Mouse (Mus musculus) liver, embryonic 16.5 days (tissue): ENCODE data around the gene Trim69. TPM values are rescaled to one million over a fixed set of nuclear protein-coding genes. Genes with fewer than 3 reads are reported as not detected.

Experiments used
- ATAC-seq: fragments of 200-750 bp; cut with Nextera tagmentation; 2 replicates; pipeline ENCODE4 v1.8.0; 2017; ENCODE audit warnings: low read depth, mild to moderate bottlenecking, moderate number of reproducible peaks, moderate library complexity
- H3K27ac ChIP-seq: fragments of 300-500 bp; sonication (generic); 2 replicates; pipeline ENCODE4 v1.5.1; 2014; ENCODE audit warnings: mild to moderate bottlenecking, low read length
- H3K27me3 ChIP-seq: fragments of 300-500 bp; sonication (generic); 2 replicates; pipeline ENCODE4 v1.6.1; 2014; ENCODE audit warnings: low read depth, low read length, mixed read lengths; ENCODE audit not compliant: control insufficient read depth, insufficient read depth
- H3K36me3 ChIP-seq: fragments of 300-500 bp; sonication (generic); 2 replicates; pipeline ENCODE4 v1.6.1; 2014; ENCODE audit warnings: mild to moderate bottlenecking; ENCODE audit not compliant: control insufficient read depth, insufficient read depth
- H3K4me1 ChIP-seq: fragments of 300-500 bp; sonication (generic); 2 replicates; pipeline ENCODE4 v1.6.1; 2014; ENCODE audit warnings: low read depth, low read length, mixed read lengths; ENCODE audit not compliant: control insufficient read depth
- H3K4me2 ChIP-seq: fragments of 300-500 bp; sonication (generic); 2 replicates; pipeline ENCODE4 v1.6.1; 2014; ENCODE audit warnings: low read depth, low read length, mixed read lengths
- H3K4me3 ChIP-seq: fragments of 300-500 bp; sonication (generic); 2 replicates; pipeline ENCODE4 v1.5.1; 2014; ENCODE audit warnings: low read depth, mild to moderate bottlenecking, low read length
- H3K9ac ChIP-seq: fragments of 300-500 bp; sonication (generic); 2 replicates; pipeline ENCODE4 v1.6.1; 2014; ENCODE audit warnings: low read depth, low read length
- H3K9me3 ChIP-seq: fragments of 300-500 bp; sonication (generic); replicated peaks from 2 replicates; pipeline ENCODE4 v1.6.1; 2016; ENCODE audit warnings: low read length; ENCODE audit not compliant: control insufficient read depth
- WGBS: fragments of 180-500 bp; shearing (Covaris S2); extraction: QIAGEN DNeasy Blood & Tissue Kit; methylation state at CpG from one replicate; pipeline ENCODE4 v1.1.7; 2014; ENCODE audit not compliant: insufficient replicate concordance; 5-methylcytosine and 5-hydroxymethylcytosine counted together
- polyA plus RNA-seq: library from polyadenylated mRNA; unstranded; fragments of >200 nt; fragmentation: Nextera tagmentation; extraction: Ambion mirVana; gene quantifications from 2 replicates; pipeline ENCODE4 v1.2.1, GENCODE M21; 2015

Gene Trim69
- polyA plus RNA-seq, 1 experiment from 2014 or later: 0.05 TPM

DNA sequence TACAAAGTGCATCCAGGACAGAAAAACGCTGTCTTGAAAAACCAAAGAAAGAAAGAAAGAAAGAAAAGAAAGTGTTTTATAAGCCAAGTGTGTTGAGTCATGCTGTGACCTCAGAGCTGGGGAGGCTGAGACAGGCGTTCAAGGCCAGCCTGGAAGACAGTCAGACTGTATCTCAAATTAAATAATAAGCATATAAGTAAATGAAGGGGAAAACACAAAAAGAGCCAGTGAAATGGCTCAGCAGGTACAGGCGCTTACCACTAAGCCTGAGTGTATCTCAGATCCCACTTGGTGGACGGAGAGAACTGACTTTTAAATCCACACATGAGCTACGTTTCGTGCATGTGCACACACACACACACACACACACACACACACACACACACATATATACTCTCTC, 11.2 kb upstream of the Trim69 start:
- H3K4me2 ChIP-seq: peak overlapping the region; percentile 83
- peak overlapping the region; percentile 80; the same call in 1 of the 2 replicates for H3K9ac ChIP-seq
- 72% methylated on average over 6 of the region's 6 CpGs for WGBS
- H3K27me3 ChIP-seq: no peaks in the 10 kb centered on the region
- no peak for ATAC-seq
- H3K4me3 ChIP-seq: peak overlapping the region; percentile 75
- peaks cover 28% of the 10 kb centered on the region for H3K4me1 ChIP-seq
- H3K36me3 ChIP-seq: peaks cover 13% of the 10 kb centered on the region
- H3K9me3 ChIP-seq: no peaks in the 10 kb centered on the region
- no peak overlapping the region for H3K27ac ChIP-seq

DNA sequence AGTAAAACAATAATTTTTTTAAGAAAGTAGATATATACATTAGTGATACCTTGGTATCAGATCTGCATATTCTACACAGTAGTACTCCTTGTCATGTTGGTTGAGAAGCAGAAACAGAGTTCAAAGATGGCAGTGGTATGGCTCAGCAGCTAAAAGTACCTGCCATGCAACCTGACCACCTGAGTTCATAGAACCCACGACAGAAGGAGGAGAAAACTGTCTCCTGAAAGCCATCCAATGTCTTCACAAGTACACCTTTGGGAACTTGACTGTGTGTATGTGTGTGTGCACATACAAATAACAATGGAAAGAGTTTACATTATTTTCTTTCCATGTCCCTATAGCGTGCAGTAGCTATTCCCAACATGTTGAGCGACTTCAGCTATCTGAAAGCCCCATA, 10.8 kb upstream of the Trim69 start:
- 67% methylated on average over 3 of the region's 3 CpGs for WGBS

DNA sequence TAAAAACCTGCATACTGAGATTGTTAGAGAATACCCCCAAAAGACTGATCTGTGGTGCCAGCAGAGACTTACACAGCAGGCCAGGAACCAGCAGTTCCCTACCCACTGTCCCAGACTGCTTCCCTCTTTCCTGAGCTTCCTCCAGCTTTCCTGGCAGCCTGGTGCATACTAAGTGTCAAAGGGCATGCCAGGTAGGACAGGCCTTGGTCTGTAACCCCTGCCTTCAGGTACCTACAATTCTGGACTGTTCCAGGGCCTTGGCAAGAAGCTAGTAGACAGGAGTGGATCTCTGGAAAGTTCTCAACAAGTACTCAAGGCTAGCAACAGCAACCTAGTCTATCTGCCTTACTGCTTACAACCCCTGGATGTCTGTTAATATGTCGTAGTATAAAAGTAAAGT, 9.3 kb upstream of the Trim69 start:
- H3K4me2 ChIP-seq: no peak overlapping the region
- no peak for ATAC-seq
- no peak overlapping the region for H3K27ac ChIP-seq
- no peak overlapping the region for H3K9ac ChIP-seq
- WGBS: 68% methylated on average over 1 of the region's 1 CpGs
- H3K4me3 ChIP-seq: no peak overlapping the region
- H3K9me3 ChIP-seq: no peaks in the 10 kb centered on the region
- peaks cover 13% of the 10 kb centered on the region for H3K36me3 ChIP-seq
- H3K4me1 ChIP-seq: peaks cover 34% of the 10 kb centered on the region
- no peaks in the 10 kb centered on the region for H3K27me3 ChIP-seq

More for the DNA sequence above, 10.8 kb upstream of the Trim69 start:
- peaks cover 28% of the 10 kb centered on the region for H3K4me1 ChIP-seq
- H3K4me2 ChIP-seq: peak overlapping the region; percentile 83
- H3K4me3 ChIP-seq: 0 out of 2 replicates have a peak overlapping the region, but pooled peaks have one; percentile 75
- no peak for ATAC-seq
- peaks cover 13% of the 10 kb centered on the region for H3K36me3 ChIP-seq
- no peaks in the 10 kb centered on the region for H3K9me3 ChIP-seq
- no peak overlapping the region for H3K9ac ChIP-seq
- no peak overlapping the region for H3K27ac ChIP-seq
- no peaks in the 10 kb centered on the region for H3K27me3 ChIP-seq

DNA sequence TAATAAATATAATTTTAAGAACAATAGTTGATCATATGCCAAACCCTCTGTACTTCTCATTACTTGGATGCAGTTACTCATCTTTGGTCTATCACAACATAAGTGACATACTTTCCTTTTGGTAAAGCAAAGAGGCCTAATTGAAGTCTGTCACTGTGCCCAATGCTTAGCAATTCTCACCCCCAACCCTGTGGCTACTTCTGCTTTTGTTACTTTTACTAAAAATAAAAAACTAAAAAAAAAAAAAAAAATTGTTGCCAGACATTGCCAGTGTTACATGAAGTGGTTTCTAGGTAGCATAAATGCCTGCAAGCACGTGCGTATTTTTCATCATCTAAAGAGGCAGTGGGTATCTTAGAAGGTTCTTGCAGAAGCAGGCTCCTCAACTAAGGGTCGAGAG, 7.7 kb upstream of the Trim69 start:
- Histone ChIP-seq H3K9ac (no peak overlapping the region), H3K36me3 (peaks cover 13% of the 10 kb centered on the region), H3K27me3 (no peaks in the 10 kb centered on the region), H3K4me2 (no peak overlapping the region), H3K9me3 (no peaks in the 10 kb centered on the region), H3K27ac (peak overlapping the region; percentile 22; the same call in 1 of the 2 replicates), H3K4me1 (peaks cover 31% of the 10 kb centered on the region), H3K4me3 (no peak overlapping the region)
- WGBS: 61% methylated on average over 3 of the region's 3 CpGs
- ATAC-seq: no peak

DNA sequence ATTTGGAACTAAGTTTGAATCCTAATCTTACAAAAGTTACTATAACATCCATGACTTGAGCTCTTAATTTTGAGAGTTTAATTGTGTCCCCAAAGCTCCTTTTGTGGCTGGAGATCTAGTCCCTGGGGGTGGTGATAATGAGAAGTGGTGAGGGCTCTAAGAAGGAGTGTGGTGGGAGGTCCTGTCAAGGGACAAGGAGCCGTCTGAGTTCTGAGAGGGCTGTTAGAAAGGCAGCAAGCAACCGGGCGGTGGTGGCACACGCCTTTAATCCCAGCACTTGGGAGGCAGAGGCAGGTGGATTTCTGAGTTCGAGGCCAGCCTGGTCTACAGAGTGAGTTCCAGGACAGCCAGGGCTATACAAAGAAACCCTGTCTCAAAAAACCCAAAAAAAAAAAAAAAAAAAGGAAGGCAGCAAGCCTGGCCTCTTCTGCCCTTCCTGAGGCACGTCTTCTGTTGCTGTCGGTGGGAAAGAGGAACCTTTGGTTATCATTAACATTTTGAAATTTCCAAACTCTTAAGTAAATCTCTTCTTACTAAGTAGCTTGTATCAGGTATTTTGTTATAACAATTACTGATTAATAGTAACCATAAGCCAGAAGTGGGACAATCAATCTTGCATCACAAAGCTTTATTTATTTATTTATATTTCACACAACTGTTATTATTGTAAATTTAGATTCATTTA, 6.7 kb upstream of the Trim69 start:
- no peak for ATAC-seq
- H3K9ac ChIP-seq: no peak overlapping the region
- H3K27ac ChIP-seq: peak overlapping the region; percentile 22; the same call in 1 of the 2 replicates
- H3K9me3 ChIP-seq: no peaks in the 10 kb centered on the region
- peaks cover 27% of the 10 kb centered on the region for H3K4me1 ChIP-seq
- H3K4me3 ChIP-seq: no peak overlapping the region
- no peak overlapping the region for H3K4me2 ChIP-seq
- 35% methylated on average over 6 of the region's 7 CpGs for WGBS
- peaks cover 13% of the 10 kb centered on the region for H3K36me3 ChIP-seq
- H3K27me3 ChIP-seq: no peaks in the 10 kb centered on the region

DNA sequence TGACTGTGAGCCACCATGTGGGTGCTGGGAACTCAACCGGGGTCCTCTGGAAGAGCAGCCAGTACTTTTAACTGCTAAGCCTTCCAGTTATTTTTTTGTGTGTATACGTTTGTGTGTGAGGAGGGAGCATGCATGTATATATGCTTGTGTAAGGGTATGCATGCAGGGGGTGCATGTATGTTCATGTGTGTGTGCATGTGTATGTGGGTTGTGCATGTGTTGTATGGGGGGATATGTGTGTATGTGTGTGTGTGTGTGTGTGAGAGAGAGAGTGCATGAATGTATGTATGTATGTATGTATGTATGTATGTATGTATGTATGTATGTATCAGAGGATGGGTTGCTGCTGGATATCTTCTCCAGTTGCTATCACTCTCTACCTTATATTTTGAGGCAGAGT, 6.0 kb upstream of the Trim69 start:
- WGBS: 69% methylated on average over 2 of the region's 2 CpGs
- H3K4me2 ChIP-seq: no peak overlapping the region
- H3K9ac ChIP-seq: no peak overlapping the region
- no peak overlapping the region for H3K4me3 ChIP-seq
- no peaks in the 10 kb centered on the region for H3K9me3 ChIP-seq
- H3K4me1 ChIP-seq: peaks cover 21% of the 10 kb centered on the region
- no peaks in the 10 kb centered on the region for H3K27me3 ChIP-seq
- H3K27ac ChIP-seq: no peak overlapping the region
- H3K36me3 ChIP-seq: peaks cover 13% of the 10 kb centered on the region
- no peak for ATAC-seq

DNA sequence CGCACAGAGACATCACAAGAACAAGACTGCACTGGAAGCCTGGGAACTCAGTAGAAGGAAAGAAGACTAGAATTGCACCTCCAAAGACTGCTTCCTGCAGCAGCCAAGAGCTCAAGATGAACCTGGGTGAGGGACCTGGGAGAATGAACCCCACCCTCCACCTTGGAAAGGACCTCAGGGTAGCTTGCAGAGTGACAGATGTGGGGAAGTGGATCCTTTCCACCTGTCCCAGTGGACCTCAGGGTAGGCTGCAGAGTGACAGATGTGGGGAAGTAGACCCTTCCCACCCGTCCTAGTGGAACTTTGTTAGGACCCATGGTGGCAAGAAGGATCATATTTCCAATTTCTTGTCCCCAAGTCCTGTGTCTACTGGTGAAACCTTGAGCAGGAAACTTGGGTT, 5.2 kb upstream of the Trim69 start:
- 61% methylated on average over 2 of the region's 2 CpGs for WGBS
- H3K36me3 ChIP-seq: peaks cover 13% of the 10 kb centered on the region
- no peaks in the 10 kb centered on the region for H3K27me3 ChIP-seq
- no peak overlapping the region for H3K4me2 ChIP-seq
- no peak overlapping the region for H3K9ac ChIP-seq
- H3K4me3 ChIP-seq: no peak overlapping the region
- ATAC-seq: no peak
- H3K9me3 ChIP-seq: no peaks in the 10 kb centered on the region
- H3K27ac ChIP-seq: peak overlapping the region; percentile 73
- H3K4me1 ChIP-seq: peaks cover 14% of the 10 kb centered on the region

DNA sequence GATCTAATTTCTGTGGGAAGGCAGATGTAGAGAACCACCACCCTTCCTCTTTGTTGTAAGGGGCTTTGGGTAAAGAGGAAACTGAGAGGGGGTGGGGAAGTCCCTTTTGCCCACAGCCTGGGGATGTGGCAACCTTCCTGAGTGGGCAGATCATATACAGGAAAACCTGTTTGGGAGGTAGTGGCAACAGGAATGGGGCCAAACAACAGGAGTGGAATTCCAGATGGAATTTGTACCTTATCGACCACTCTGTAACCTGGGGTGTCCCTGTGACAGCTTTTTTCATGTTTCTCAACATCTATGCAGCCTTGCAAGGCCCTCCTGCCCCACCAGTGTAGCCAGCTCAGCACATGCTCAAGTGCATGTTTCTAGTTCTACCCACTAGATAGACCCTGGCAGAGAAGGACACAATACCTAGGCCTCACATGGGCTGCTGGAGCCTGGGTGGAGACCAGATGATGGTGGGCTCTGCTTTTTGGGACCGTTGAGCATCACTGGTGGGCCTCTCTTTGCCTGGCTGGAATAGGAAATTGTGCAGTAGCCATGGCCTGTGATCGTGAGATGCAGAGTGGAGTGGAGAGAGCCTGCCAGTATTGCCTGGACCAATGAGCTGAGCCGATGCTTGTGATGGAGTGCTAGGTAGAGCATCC, 4.3 kb upstream of the Trim69 start:
- Histone ChIP-seq H3K9ac (no peak overlapping the region), H3K4me1 (peaks cover 14% of the 10 kb centered on the region), H3K4me2 (no peak overlapping the region), H3K36me3 (peaks cover 13% of the 10 kb centered on the region), H3K27ac (peak overlapping the region; percentile 73), H3K27me3 (no peaks in the 10 kb centered on the region), H3K9me3 (no peaks in the 10 kb centered on the region), H3K4me3 (no peak overlapping the region)
- WGBS: 51% methylated on average over 4 of the region's 4 CpGs
- peak; percentile 78 for ATAC-seq

DNA sequence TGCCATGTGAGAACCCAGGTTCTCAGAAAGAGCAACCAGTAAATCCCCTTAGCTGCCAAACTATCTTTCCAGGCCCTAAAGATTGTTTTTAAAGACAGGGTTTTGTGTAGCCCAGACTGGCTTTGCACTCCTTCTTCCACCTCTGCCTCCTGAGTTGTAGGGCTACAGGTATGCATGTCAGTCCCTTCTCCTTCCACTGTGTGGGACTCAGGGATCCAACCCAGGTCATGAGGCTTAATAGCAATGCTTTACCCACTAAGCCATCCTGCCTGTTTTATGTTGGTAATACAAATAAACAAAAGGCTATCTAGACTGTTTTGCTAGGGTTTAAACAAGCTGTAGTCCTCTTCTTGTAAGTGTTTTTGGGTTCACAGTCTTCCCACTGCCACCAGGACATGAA, 2.9 kb upstream of the Trim69 start:
- no peak for ATAC-seq
- no peak overlapping the region for H3K27ac ChIP-seq

More for the DNA sequence above, 2.9 kb upstream of the Trim69 start:
- H3K4me2 ChIP-seq: no peak overlapping the region
- H3K9me3 ChIP-seq: no peaks in the 10 kb centered on the region
- H3K36me3 ChIP-seq: peaks cover 6% of the 10 kb centered on the region; the same call in 1 of the 2 replicates
- no peak overlapping the region for H3K4me3 ChIP-seq
- H3K27me3 ChIP-seq: no peaks in the 10 kb centered on the region
- H3K9ac ChIP-seq: no peak overlapping the region
- H3K4me1 ChIP-seq: peaks cover 14% of the 10 kb centered on the region
